Mouse (Mus musculus): ENCODE data around the gene Gm20538. TPM values are rescaled to one million over a fixed set of nuclear protein-coding genes. Genes with fewer than 3 reads are reported as not detected.

The Gm20538 gene
- total RNA-seq (2021), result not detected

- DNase-seq (ENCODE audit: low spot score in 2 of 2), result no peak
- intact Hi-C loops (cut with DNase I), result no loop called here
These were observed at the start of gene Gm20538 for GRCm38 (mm10) chr19:44552731-44553130. TSS of gene Gm20538 (minus strand) at chr19:44552831.

GRCm38 (mm10) chr19:44594180-44594579, 41.5 kb upstream of the Gm20538 start:
- DNase-seq (ENCODE audit: low spot score in 2 of 2), result no peak
- intact Hi-C loops (cut with DNase I), result no loop called here

- DNase-seq (ENCODE audit: low spot score in 2 of 2), result no peak
- intact Hi-C loops (cut with DNase I), result no loop called here
These were observed 39.0 kb upstream of the Gm20538 start for GRCm38 (mm10) chr19:44591638-44592037.

- intact Hi-C loops (cut with DNase I), result no loop called here
These were observed 38.4 kb upstream of the Gm20538 start for GRCm38 (mm10) chr19:44590992-44591391.

GRCm38 (mm10) chr19:44589591-44590223, 37.1 kb upstream of the Gm20538 start:
- DNase-seq (ENCODE audit: low spot score in 2 of 2), result no peak
- intact Hi-C loops (cut with DNase I), result no loop called here

More at GRCm38 (mm10) chr19:44590992-44591391, 38.4 kb upstream of the Gm20538 start:
- no peak for DNase-seq (ENCODE audit: low spot score in 2 of 2)

- intact Hi-C loops (cut with DNase I), result no loop called here
- no peak for DNase-seq (ENCODE audit: low spot score in 2 of 2)
These were observed 35.4 kb upstream of the Gm20538 start for GRCm38 (mm10) chr19:44588036-44588435.

- intact Hi-C loops (cut with DNase I), result loop anchor here (1.0 kb wide), 2 partner anchors 172 to 313 kb away; no protein-coding TSS in a partner anchor
These were observed 30.1 kb upstream of the Gm20538 start for GRCm38 (mm10) chr19:44582638-44583309.

GRCm38 (mm10) chr19:44582103-44582502, 29.5 kb upstream of the Gm20538 start:
- intact Hi-C loops (cut with DNase I), result loop anchor here (1.0 kb wide), 2 partner anchors 172 to 313 kb away; no protein-coding TSS in a partner anchor
- no peak for DNase-seq (ENCODE audit: low spot score in 2 of 2)

More at GRCm38 (mm10) chr19:44582638-44583309, 30.1 kb upstream of the Gm20538 start:
- peak; percentile 92 to 94 for DNase-seq (ENCODE audit: low spot score in 2 of 2)

GRCm38 (mm10) chr19:44578038-44578437, 25.4 kb upstream of the Gm20538 start:
- intact Hi-C loops (cut with DNase I), result no loop called here
- DNase-seq (ENCODE audit: low spot score in 2 of 2), result no peak

- intact Hi-C loops (cut with DNase I), result no loop called here
- DNase-seq (ENCODE audit: low spot score in 2 of 2), result no peak
These were observed 23.6 kb upstream of the Gm20538 start for GRCm38 (mm10) chr19:44576275-44576674.

GRCm38 (mm10) chr19:44567763-44568162, 15.1 kb upstream of the Gm20538 start:
- DNase-seq (ENCODE audit: low spot score in 2 of 2), result no peak
- intact Hi-C loops (cut with DNase I), result no loop called here

- no peak for DNase-seq (ENCODE audit: low spot score in 2 of 2)
- intact Hi-C loops (cut with DNase I), result no loop called here
These were observed 11.4 kb upstream of the Gm20538 start for GRCm38 (mm10) chr19:44564006-44564405.

- DNase-seq (ENCODE audit: low spot score in 2 of 2), result peak; percentile 92 to 97
- intact Hi-C loops (cut with DNase I), result loop anchor here (1.0 kb wide), 1 partner anchor 8 kb away; no protein-coding TSS in a partner anchor
These were observed 10.1 kb upstream of the Gm20538 start, which contains the start of gene Hif1an for GRCm38 (mm10) chr19:44562652-44563206. TSS of gene Hif1an (plus strand) at chr19:44562850.

- peak; percentile 93 to 96 for DNase-seq (ENCODE audit: low spot score in 2 of 2)
- intact Hi-C loops (cut with DNase I), result loop anchor here (1.0 kb wide), 1 partner anchor 7 kb away; the partner anchor contains the start of gene Hif1an
These were observed 2.4 kb upstream of the Gm20538 start, which contains the start of gene Ndufb8 for GRCm38 (mm10) chr19:44554861-44555590. TSS of gene Ndufb8 (minus strand) at chr19:44555440.

GRCm38 (mm10) chr19:44554490-44554860, 1.8 kb upstream of the Gm20538 start:
- intact Hi-C loops (cut with DNase I), result loop anchor here (1.0 kb wide), 1 partner anchor 8 kb away; the partner anchor contains the start of gene Hif1an
- DNase-seq (ENCODE audit: low spot score in 2 of 2), result no peak

- intact Hi-C loops (cut with DNase I), result no loop called here
- DNase-seq (ENCODE audit: low spot score in 2 of 2), result no peak
These were observed 655 bp upstream of the Gm20538 start for GRCm38 (mm10) chr19:44553286-44553685.

GRCm38 (mm10) chr19:44545321-44546041, 7.2 kb downstream of the Gm20538 start, which contains the start of gene Sec31b:
TSS of gene Sec31b (minus strand) at chr19:44545864.
- intact Hi-C loops (cut with DNase I), result loop anchor here (2.0 kb wide), 1 partner anchor 71 kb away; no protein-coding TSS in a partner anchor
- no peak for DNase-seq (ENCODE audit: low spot score in 2 of 2)

- DNase-seq (ENCODE audit: low spot score in 2 of 2), result peak; percentile 67 to 68
- intact Hi-C loops (cut with DNase I), result loop anchor here (2.0 to 5.0 kb wide), 2 partner anchors 70 to 172 kb away; no protein-coding TSS in a partner anchor
These were observed 7.9 kb downstream of the Gm20538 start for GRCm38 (mm10) chr19:44544775-44545174.

- no peak for DNase-seq (ENCODE audit: low spot score in 2 of 2)
- intact Hi-C loops (cut with DNase I), result loop anchor here (2.0 to 5.0 kb wide), 2 partner anchors 70 to 172 kb away; no protein-coding TSS in a partner anchor
These were observed 8.3 kb downstream of the Gm20538 start for GRCm38 (mm10) chr19:44544372-44544771.
